Mouse (Mus musculus): ENCODE data around the gene Ptchd3.

GRCm38 (mm10) chr11:121794186-121794585 lies 35.9 kb upstream of the Ptchd3 start:
- TF ChIP-seq EP300 (IDR thresholded peaks at IDR 0.05) (no peak), CTCF (IDR thresholded peaks at IDR 0.05) (no peak)

All from lung, postnatal 0 days (tissue).